Mouse (Mus musculus) hindbrain, embryonic 12.5 days (tissue): Measurements from ENCODE around the gene Pdgfc. TPM values are rescaled to one million over a fixed set of nuclear protein-coding genes. Genes with fewer than 3 reads are reported as not detected.

Source experiments
- ATAC-seq: fragments of 200-750 bp; cut with Nextera tagmentation; 2 replicates; pipeline ENCODE4 v1.8.0; 2017; ENCODE audit warnings: moderate TSS enrichment; ENCODE audit not compliant: low FRiP score
- H3K27ac ChIP-seq: fragments of 300-500 bp; sonication (generic); 2 replicates; pipeline ENCODE4 v1.5.1; 2016; ENCODE audit warnings: mild to moderate bottlenecking
- H3K27me3 ChIP-seq: fragments of 300-500 bp; sonication (generic); 2 replicates; pipeline ENCODE4 v1.6.1; 2016; ENCODE audit warnings: mild to moderate bottlenecking
- H3K36me3 ChIP-seq: fragments of 300-500 bp; sonication (generic); 2 replicates; pipeline ENCODE4 v1.6.1; 2016; ENCODE audit warnings: mild to moderate bottlenecking
- H3K4me1 ChIP-seq: fragments of 300-500 bp; sonication (generic); 2 replicates; pipeline ENCODE4 v1.6.1; 2016
- H3K4me2 ChIP-seq: fragments of 300-500 bp; sonication (generic); replicated peaks from 2 replicates; pipeline ENCODE4 v1.6.1; 2016; ENCODE audit warnings: mild to moderate bottlenecking
- H3K4me3 ChIP-seq: fragments of 300-500 bp; sonication (generic); 2 replicates; pipeline ENCODE4 v1.5.1; 2016; ENCODE audit warnings: mild to moderate bottlenecking
- H3K9ac ChIP-seq: fragments of 300-500 bp; sonication (generic); 2 replicates; pipeline ENCODE4 v1.6.1; 2016; ENCODE audit warnings: mild to moderate bottlenecking, moderate library complexity
- H3K9me3 ChIP-seq: fragments of 300-500 bp; sonication (generic); replicated peaks from 2 replicates; pipeline ENCODE4 v1.6.1; 2016; ENCODE audit warnings: mild to moderate bottlenecking
- WGBS: fragments of 180-500 bp; shearing (Covaris S2); methylation state at CpG from one replicate; pipeline ENCODE4 v1.1.7; 2016; 5-methylcytosine and 5-hydroxymethylcytosine counted together
- polyA plus RNA-seq: library from polyadenylated mRNA; unstranded; fragments of >200 nt; fragmentation: Nextera tagmentation; extraction: Ambion mirVana; gene quantifications from 2 replicates; pipeline ENCODE4 v1.2.1, GENCODE M21; 2016

Pdgfc gene
- polyA plus RNA-seq, 1 experiment from 2014 or later = 16.2 TPM

GRCm38 (mm10) chr3:81181319-81182013 is 145.2 kb downstream of the Pdgfc start:
- no peaks in the 10 kb centered on the region for H3K36me3 ChIP-seq
- no peak overlapping the region for H3K27ac ChIP-seq
- no peak overlapping the region for H3K4me3 ChIP-seq
- H3K4me2 ChIP-seq = no peak overlapping the region
- no peak overlapping the region for H3K9ac ChIP-seq
- peak; percentile 71 for ATAC-seq
- no peaks in the 10 kb centered on the region for H3K27me3 ChIP-seq
- H3K4me1 ChIP-seq = no peaks in the 10 kb centered on the region
- no peaks in the 10 kb centered on the region for H3K9me3 ChIP-seq
- 78% methylated on average over 1 of the region's 1 CpGs for WGBS

DNA sequence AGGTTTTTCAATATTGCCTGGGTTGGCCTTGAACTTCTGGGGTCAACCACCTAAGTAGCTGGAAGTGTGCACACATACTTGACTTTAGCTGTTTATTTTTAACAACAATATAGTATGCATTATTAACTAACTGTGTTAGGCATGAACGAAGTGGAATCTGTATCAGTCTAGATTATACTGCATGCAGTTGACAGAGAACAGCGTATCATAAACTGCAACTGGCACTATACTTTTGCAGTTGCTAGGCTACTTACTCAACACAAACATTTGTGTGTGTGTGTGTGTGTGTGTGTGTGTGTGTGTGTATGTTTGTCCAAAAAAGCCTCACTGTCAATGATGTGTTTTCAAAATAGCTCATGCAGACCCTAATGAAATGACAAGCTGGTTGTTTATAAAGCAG is 160.7 kb downstream of the Pdgfc start:
- no peaks in the 10 kb centered on the region for H3K27me3 ChIP-seq
- H3K4me2 ChIP-seq = no peak overlapping the region
- H3K4me3 ChIP-seq = no peak overlapping the region
- ATAC-seq = no peak
- WGBS = 82% methylated on average over 2 of the region's 2 CpGs
- no peak overlapping the region for H3K9ac ChIP-seq
- no peaks in the 10 kb centered on the region for H3K36me3 ChIP-seq
- H3K9me3 ChIP-seq = no peaks in the 10 kb centered on the region
- no peaks in the 10 kb centered on the region for H3K4me1 ChIP-seq
- no peak overlapping the region for H3K27ac ChIP-seq

- no peak for ATAC-seq
- H3K36me3 ChIP-seq = no peaks in the 10 kb centered on the region
- no peak overlapping the region for H3K4me2 ChIP-seq
- H3K9me3 ChIP-seq = no peaks in the 10 kb centered on the region
- WGBS = 87% methylated on average over 4 of the region's 4 CpGs
- H3K4me1 ChIP-seq = no peaks in the 10 kb centered on the region
- no peak overlapping the region for H3K9ac ChIP-seq
- no peaks in the 10 kb centered on the region for H3K27me3 ChIP-seq
- no peak overlapping the region for H3K4me3 ChIP-seq
- H3K27ac ChIP-seq = no peak overlapping the region
These were observed 161.4 kb downstream of the Pdgfc start for GRCm38 (mm10) chr3:81197644-81198043.

GRCm38 (mm10) chr3:81200647-81201046 is 164.4 kb downstream of the Pdgfc start:
- Histone ChIP-seq H3K4me1 (no peaks in the 10 kb centered on the region), H3K4me3 (no peak overlapping the region), H3K4me2 (no peak overlapping the region), H3K27me3 (no peaks in the 10 kb centered on the region), H3K9me3 (no peaks in the 10 kb centered on the region), H3K9ac (no peak overlapping the region), H3K36me3 (no peaks in the 10 kb centered on the region), H3K27ac (no peak overlapping the region)
- no peak for ATAC-seq
- 84% methylated on average over 8 of the region's 8 CpGs for WGBS

DNA sequence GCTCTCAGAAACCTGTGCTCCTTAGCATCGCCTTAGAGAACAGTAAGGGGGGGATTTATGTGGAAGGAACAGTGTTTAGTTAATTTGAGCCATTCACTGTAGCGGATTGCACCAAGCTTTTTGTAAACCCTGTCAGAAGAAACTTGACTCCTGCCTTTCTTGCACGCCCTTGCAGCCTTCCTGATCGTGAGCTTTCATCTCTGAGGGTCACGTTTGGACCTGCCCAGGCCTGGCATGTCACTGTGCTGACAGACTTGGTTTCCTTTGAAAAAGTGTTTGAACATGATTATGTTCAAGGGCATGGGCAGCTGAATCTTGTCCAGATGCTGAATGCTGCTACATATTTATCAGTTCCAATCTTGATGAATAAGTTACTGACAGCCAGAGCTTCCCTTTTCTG is 169.0 kb downstream of the Pdgfc start:
- Histone ChIP-seq H3K27ac (no peak overlapping the region), H3K4me2 (no peak overlapping the region), H3K4me1 (peaks cover 3% of the 10 kb centered on the region; the same call in 1 of the 2 replicates), H3K4me3 (no peak overlapping the region), H3K36me3 (no peaks in the 10 kb centered on the region), H3K27me3 (no peaks in the 10 kb centered on the region), H3K9ac (no peak overlapping the region), H3K9me3 (no peaks in the 10 kb centered on the region)
- no peak for ATAC-seq
- 41% methylated on average over 5 of the region's 5 CpGs for WGBS

GRCm38 (mm10) chr3:81208246-81208645 is 172.0 kb downstream of the Pdgfc start:
- 42% methylated on average over 2 of the region's 2 CpGs for WGBS
- peaks cover 3% of the 10 kb centered on the region; the same call in 1 of the 2 replicates for H3K4me1 ChIP-seq
- no peak overlapping the region for H3K4me3 ChIP-seq
- H3K4me2 ChIP-seq = no peak overlapping the region
- no peaks in the 10 kb centered on the region for H3K27me3 ChIP-seq
- no peaks in the 10 kb centered on the region for H3K36me3 ChIP-seq
- no peaks in the 10 kb centered on the region for H3K9me3 ChIP-seq
- no peak overlapping the region for H3K9ac ChIP-seq
- no peak for ATAC-seq
- H3K27ac ChIP-seq = no peak overlapping the region

DNA sequence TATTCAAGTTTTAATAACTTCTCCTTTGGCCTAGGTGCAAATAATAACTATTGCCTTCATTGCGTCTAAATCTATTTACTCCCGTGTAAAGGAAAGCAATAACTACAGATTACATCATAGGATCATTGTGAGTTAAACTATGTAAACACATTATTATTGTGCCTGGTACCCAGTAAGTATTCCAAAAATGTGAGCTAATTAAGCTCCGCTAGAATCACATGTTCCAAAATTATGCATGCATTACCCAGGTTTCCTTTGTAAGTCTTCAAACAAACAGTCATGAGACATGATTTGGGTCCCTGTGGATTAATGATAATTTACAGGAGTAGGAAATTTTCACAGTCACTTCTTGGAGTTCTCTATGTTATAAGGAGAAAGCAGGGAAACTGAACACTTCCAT is 174.9 kb downstream of the Pdgfc start:
- H3K9me3 ChIP-seq = no peaks in the 10 kb centered on the region
- 88% methylated on average over 3 of the region's 3 CpGs for WGBS

GRCm38 (mm10) chr3:81211666-81212065 is 175.4 kb downstream of the Pdgfc start:
- no peak for ATAC-seq

More for the DNA sequence above, 174.9 kb downstream of the Pdgfc start:
- Histone ChIP-seq H3K36me3 (no peaks in the 10 kb centered on the region), H3K9ac (no peak overlapping the region), H3K27me3 (no peaks in the 10 kb centered on the region), H3K4me3 (no peak overlapping the region), H3K4me1 (peaks cover 3% of the 10 kb centered on the region; the same call in 1 of the 2 replicates), H3K27ac (no peak overlapping the region), H3K4me2 (no peak overlapping the region)
- ATAC-seq = no peak

GRCm38 (mm10) chr3:81215547-81216118 is 179.4 kb downstream of the Pdgfc start:
- H3K4me2 ChIP-seq = no peak overlapping the region
- no peaks in the 10 kb centered on the region for H3K4me1 ChIP-seq
- no peaks in the 10 kb centered on the region for H3K27me3 ChIP-seq
- WGBS = 83% methylated on average over 4 of the region's 4 CpGs
- no peak overlapping the region for H3K9ac ChIP-seq
- no peaks in the 10 kb centered on the region for H3K9me3 ChIP-seq
- no peaks in the 10 kb centered on the region for H3K36me3 ChIP-seq
- H3K27ac ChIP-seq = no peak overlapping the region
- ATAC-seq = no peak
- H3K4me3 ChIP-seq = no peak overlapping the region

More at GRCm38 (mm10) chr3:81211666-81212065, 175.4 kb downstream of the Pdgfc start:
- no peak overlapping the region for H3K9ac ChIP-seq
- no peak overlapping the region for H3K4me2 ChIP-seq
- H3K4me1 ChIP-seq = peaks cover 3% of the 10 kb centered on the region; the same call in 1 of the 2 replicates
- no peak overlapping the region for H3K4me3 ChIP-seq
- H3K36me3 ChIP-seq = no peaks in the 10 kb centered on the region
- H3K27ac ChIP-seq = no peak overlapping the region
- WGBS = 82% methylated on average over 3 of the region's 3 CpGs
- H3K27me3 ChIP-seq = no peaks in the 10 kb centered on the region
- no peaks in the 10 kb centered on the region for H3K9me3 ChIP-seq

DNA sequence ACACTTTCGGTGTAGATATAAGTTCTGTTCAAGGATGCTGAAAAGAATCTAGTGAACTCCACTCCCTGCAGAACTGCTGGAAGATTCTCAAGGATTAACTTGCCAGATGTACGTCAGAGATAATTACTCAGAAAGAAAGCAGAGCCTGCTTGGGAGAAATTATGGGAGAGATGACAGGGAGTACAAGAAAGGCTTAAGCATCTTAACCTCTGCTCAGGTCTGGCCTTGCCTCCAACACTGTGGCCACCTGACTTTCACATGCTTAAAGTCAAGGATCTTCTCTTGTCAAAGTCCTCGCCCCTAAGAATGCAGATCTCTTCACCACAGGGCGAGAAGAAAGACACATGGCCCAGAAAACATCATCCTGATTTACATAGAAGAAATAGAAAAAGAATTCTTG is 185.5 kb downstream of the Pdgfc start:
- no peak overlapping the region for H3K27ac ChIP-seq
- H3K4me1 ChIP-seq = no peaks in the 10 kb centered on the region
- H3K4me2 ChIP-seq = no peak overlapping the region
- H3K36me3 ChIP-seq = no peaks in the 10 kb centered on the region
- no peaks in the 10 kb centered on the region for H3K9me3 ChIP-seq
- no peak for ATAC-seq
- 81% methylated on average over 4 of the region's 4 CpGs for WGBS
- H3K4me3 ChIP-seq = no peak overlapping the region
- H3K27me3 ChIP-seq = no peaks in the 10 kb centered on the region
- H3K9ac ChIP-seq = no peak overlapping the region

DNA sequence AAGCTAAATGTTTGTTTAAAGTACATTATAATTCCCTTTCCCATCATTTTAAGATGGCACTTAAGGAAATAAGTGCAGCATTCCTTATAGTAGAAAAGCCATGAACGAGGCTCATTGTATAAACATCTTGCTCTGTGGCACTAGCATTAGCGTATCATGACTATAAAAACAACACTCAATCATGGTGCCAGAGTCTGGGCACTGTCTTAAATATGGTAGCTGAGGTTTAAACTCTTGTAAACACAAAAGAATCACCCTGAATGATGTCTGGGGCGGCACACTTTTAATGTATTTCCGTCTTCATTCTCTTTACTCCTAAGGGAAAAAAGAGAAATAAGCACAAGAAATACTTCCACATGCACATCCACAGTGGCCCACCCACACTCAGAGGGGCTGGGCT is 192.1 kb downstream of the Pdgfc start:
- no peaks in the 10 kb centered on the region for H3K4me1 ChIP-seq
- no peaks in the 10 kb centered on the region for H3K36me3 ChIP-seq
- no peak overlapping the region for H3K27ac ChIP-seq
- no peak overlapping the region for H3K9ac ChIP-seq
- ATAC-seq = no peak
- no peak overlapping the region for H3K4me3 ChIP-seq
- no peaks in the 10 kb centered on the region for H3K27me3 ChIP-seq
- H3K4me2 ChIP-seq = no peak overlapping the region
- WGBS = 56% methylated on average over 4 of the region's 4 CpGs
- no peaks in the 10 kb centered on the region for H3K9me3 ChIP-seq

- no peak overlapping the region for H3K4me2 ChIP-seq
- no peak for ATAC-seq
- WGBS = 17% methylated on average over 7 of the region's 7 CpGs
- no peak overlapping the region for H3K27ac ChIP-seq
- no peaks in the 10 kb centered on the region for H3K36me3 ChIP-seq
- H3K4me1 ChIP-seq = 0 out of 2 replicates have a peak, but pooled peaks cover 6% of the 10 kb centered on the region
- no peak overlapping the region for H3K4me3 ChIP-seq
- H3K9me3 ChIP-seq = no peaks in the 10 kb centered on the region
- H3K9ac ChIP-seq = no peak overlapping the region
- no peaks in the 10 kb centered on the region for H3K27me3 ChIP-seq
These were observed 206.7 kb downstream of the Pdgfc start for GRCm38 (mm10) chr3:81242697-81243590.
